Mouse (Mus musculus) heart, postnatal 25 days (tissue): Measurements from ENCODE around the gene Ifi208. TPM values are rescaled to one million over a fixed set of nuclear protein-coding genes. Genes with fewer than 3 reads are reported as not detected.
"Not testable (repeated sequence)": the region's sequence is repeated elsewhere in the genome, so short reads cannot be mapped to it uniquely, and the experiment has no call there.

Experiments
- DNase-seq: peaks from one replicate; pipeline ENCODE4 v3.0.0; 2022; ENCODE audit warnings: low spot score
- intact Hi-C: fragments of 180-260 bp; cut with DNase I; formaldehyde crosslinking; loops from one replicate; pipeline ENCODE4 v1.15.1; 2025
- microRNA-seq: library from miRNA; unstranded; fragments of <30 nt; microRNA quantifications from one replicate; pipeline ENCODE4 v1.2.0, GENCODE M21; 2022
- total RNA-seq, 2 experiments: library from RNA; stranded (reverse); gene quantifications; 2 replicates each; pipeline ENCODE4 v1.2.3; 2021

The Ifi208 gene
- under 1 TPM; 0.28 to 0.42 TPM for total RNA-seq

- DNase-seq, intact Hi-C loops: not testable (repeated sequence)
Measured at GRCm38 (mm10) chr1:173673458-173674097, at the start of gene Ifi208. Ifi208 (plus strand) TSS chr1:173673675.

GRCm38 (mm10) chr1:173624052-173624451 lies 49.4 kb upstream of the Ifi208 start:
- intact Hi-C loops: no loop called here
- DNase-seq: no peak

GRCm38 (mm10) chr1:173626686-173627085 lies 46.8 kb upstream of the Ifi208 start:
- intact Hi-C loops: no loop called here
- no peak for DNase-seq

GRCm38 (mm10) chr1:173630622-173631021 lies 42.9 kb upstream of the Ifi208 start, which contains the start of gene Ifi209:
Ifi209 (plus strand) TSS chr1:173630917.
- intact Hi-C loops, DNase-seq: not testable (repeated sequence)

GRCm38 (mm10) chr1:173633969-173634645 lies 39.4 kb upstream of the Ifi208 start:
- intact Hi-C loops: no loop called here
- DNase-seq: no peak

GRCm38 (mm10) chr1:173645393-173645792 lies 28.1 kb upstream of the Ifi208 start:
- no peak for DNase-seq
- intact Hi-C loops: no loop called here

- no peak for DNase-seq
Measured at GRCm38 (mm10) chr1:173657973-173658372, 15.5 kb upstream of the Ifi208 start.

GRCm38 (mm10) chr1:173678605-173679004 lies 5.1 kb downstream of the Ifi208 start:
- intact Hi-C loops, DNase-seq: not testable (repeated sequence)

More at GRCm38 (mm10) chr1:173657973-173658372, 15.5 kb upstream of the Ifi208 start:
- intact Hi-C loops: no loop called here

- DNase-seq: no peak
- intact Hi-C loops: no loop called here
Measured at GRCm38 (mm10) chr1:173694270-173694669, 20.8 kb downstream of the Ifi208 start.

GRCm38 (mm10) chr1:173733219-173733618 lies 59.7 kb downstream of the Ifi208 start:
- no peak for DNase-seq

GRCm38 (mm10) chr1:173735015-173735414 lies 61.5 kb downstream of the Ifi208 start:
- DNase-seq, intact Hi-C loops: not testable (repeated sequence)

More at GRCm38 (mm10) chr1:173733219-173733618, 59.7 kb downstream of the Ifi208 start:
- intact Hi-C loops: no loop called here

GRCm38 (mm10) chr1:173736986-173737385 lies 63.5 kb downstream of the Ifi208 start:
- intact Hi-C loops: no loop called here
- DNase-seq: no peak

GRCm38 (mm10) chr1:173740537-173740936 lies 67.1 kb downstream of the Ifi208 start:
- intact Hi-C loops: no loop called here
- DNase-seq: no peak

GRCm38 (mm10) chr1:173741656-173742055 lies 68.2 kb downstream of the Ifi208 start, which contains the start of gene Ifi207:
Ifi207 (minus strand) TSS chr1:173741747.
- intact Hi-C loops: no loop called here
- DNase-seq: no peak

GRCm38 (mm10) chr1:173742262-173742661 lies 68.8 kb downstream of the Ifi208 start:
- intact Hi-C loops: no loop called here
- DNase-seq: no peak

Small RNA genes lying within 50 kb of the gene (microRNA-seq; reads per million reads assigned to microRNA genes)
- gene Gm44339: not detected

Other genes starting within 250 kb of the Ifi208 start
- gene Ifi206, start 182.6 kb upstream of the Ifi208 start, total RNA-seq: under 1 TPM; 0.10 to 0.22 TPM
- under 1 TPM in 1 of 2 experiments, not detected in 1; 0.08 TPM for gene Ifi214, start 137.7 kb upstream of the Ifi208 start, total RNA-seq
- under 1 TPM; 0.10 to 0.25 TPM for gene Ifi213, start 74.4 kb upstream of the Ifi208 start, total RNA-seq
- gene Ifi209, start 42.8 kb upstream of the Ifi208 start, total RNA-seq: under 1 TPM; 0.59 to 0.60 TPM
- gene Ifi207, start 68.1 kb downstream of the Ifi208 start, total RNA-seq: 1 to 10 TPM; 2.9 to 3.5 TPM
- gene Ifi204, start 93.3 kb downstream of the Ifi208 start, total RNA-seq: 1 to 10 TPM; 2.2 TPM
- 1 to 10 TPM; 1.0 to 1.7 TPM for gene Ifi211, start 239.4 kb downstream of the Ifi208 start, total RNA-seq